Mouse (Mus musculus): ENCODE measurements around the gene Ndel1. TPM values are rescaled to one million over a fixed set of nuclear protein-coding genes. Genes with fewer than 3 reads are reported as not detected.

The Ndel1 gene
- total RNA-seq, 2 experiments from 2014 or later, result 26.3 to 54.4 TPM

DNA sequence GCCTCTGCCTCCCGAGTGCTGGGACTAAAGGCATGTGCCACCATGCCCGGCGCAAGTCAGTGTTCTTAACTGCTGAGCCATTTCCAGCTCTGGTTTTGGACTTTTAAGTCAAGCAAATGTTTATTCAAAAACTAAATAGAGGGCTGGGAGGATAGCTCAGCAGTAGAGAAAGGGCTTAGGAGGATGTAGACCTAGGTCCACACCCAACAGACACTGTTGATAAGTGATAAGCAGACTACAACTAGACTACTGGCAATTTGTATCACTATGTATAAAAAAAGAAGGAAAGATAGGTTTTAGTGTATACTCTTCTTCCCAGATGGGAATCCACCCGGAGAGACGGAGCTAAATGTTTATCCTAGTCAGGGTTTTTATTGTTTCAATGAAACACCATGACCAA, 24.6 kb upstream of the Ndel1 start:
- peak; percentile 56 for ATAC-seq (replicated peaks; ENCODE audit: low FRiP score, poor library complexity, severe bottlenecking)

- ATAC-seq (replicated peaks; ENCODE audit: low FRiP score, poor library complexity, severe bottlenecking), result no peak
Observed at GRCm38 (mm10) chr11:68893911-68894464, 22.3 kb upstream of the Ndel1 start.

GRCm38 (mm10) chr11:68892233-68892832, 20.7 kb upstream of the Ndel1 start:
- ATAC-seq (replicated peaks; ENCODE audit: low FRiP score, poor library complexity, severe bottlenecking), result no peak

DNA sequence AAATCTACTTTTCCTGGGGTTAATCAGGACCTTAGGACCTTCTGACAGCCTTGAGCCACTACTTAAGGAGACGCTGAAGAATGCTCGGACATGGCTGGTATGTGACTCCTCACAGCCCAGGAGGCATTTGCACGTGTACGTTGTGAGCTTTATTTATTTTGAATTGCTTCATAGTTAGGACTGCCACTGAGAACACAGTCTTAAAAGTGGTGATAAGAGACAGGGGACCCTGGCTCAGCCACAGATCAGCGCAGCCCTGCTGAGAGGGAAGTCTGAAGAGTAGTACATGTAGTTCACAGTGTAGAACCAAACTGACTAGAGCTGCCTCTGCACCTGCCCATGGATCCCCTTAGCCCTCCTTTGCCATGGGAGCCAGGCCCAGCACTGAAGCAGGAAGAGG, 20.2 kb upstream of the Ndel1 start:
- ATAC-seq (replicated peaks; ENCODE audit: low FRiP score, poor library complexity, severe bottlenecking), result no peak

- no peak for ATAC-seq (replicated peaks; ENCODE audit: low FRiP score, poor library complexity, severe bottlenecking)
Observed at GRCm38 (mm10) chr11:68890625-68891024, 19.0 kb upstream of the Ndel1 start.

- ATAC-seq (replicated peaks; ENCODE audit: low FRiP score, poor library complexity, severe bottlenecking), result no peak
Observed at GRCm38 (mm10) chr11:68888653-68889052, 17.0 kb upstream of the Ndel1 start.

- ATAC-seq (replicated peaks; ENCODE audit: low FRiP score, poor library complexity, severe bottlenecking), result no peak
Observed at GRCm38 (mm10) chr11:68888253-68888652, 16.6 kb upstream of the Ndel1 start, which contains the start of gene Rnf222. TSS of gene Rnf222 (plus strand) at chr11:68888553.

DNA sequence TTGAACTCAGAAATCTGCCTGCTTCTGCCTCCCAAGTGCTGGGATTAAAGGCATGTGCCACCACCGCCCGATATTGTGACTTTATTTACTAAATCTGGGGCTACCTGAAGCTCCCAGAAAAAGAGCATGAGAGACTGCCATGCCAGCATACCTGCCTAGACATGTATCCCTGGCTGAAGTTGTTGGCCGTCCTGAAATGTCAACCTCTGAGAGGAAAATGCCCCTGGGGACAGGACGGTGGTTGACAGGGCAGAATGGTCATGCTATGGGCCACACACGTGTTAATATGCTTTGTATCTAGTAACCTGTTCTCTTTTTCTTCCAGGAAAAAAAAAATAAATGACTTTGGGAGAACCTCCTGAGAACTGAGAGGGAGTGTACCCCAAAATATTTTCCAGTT, 14.4 kb upstream of the Ndel1 start:
- ATAC-seq (replicated peaks; ENCODE audit: low FRiP score, poor library complexity, severe bottlenecking), result no peak

- peak; percentile 93 for ATAC-seq (replicated peaks; ENCODE audit: low FRiP score, poor library complexity, severe bottlenecking)
Observed at GRCm38 (mm10) chr11:68884368-68884767, 12.7 kb upstream of the Ndel1 start.

- ATAC-seq (replicated peaks; ENCODE audit: low FRiP score, poor library complexity, severe bottlenecking), result no peak
Observed at GRCm38 (mm10) chr11:68883843-68884242, 12.2 kb upstream of the Ndel1 start.

- ATAC-seq (replicated peaks; ENCODE audit: low FRiP score, poor library complexity, severe bottlenecking), result no peak
Observed at GRCm38 (mm10) chr11:68882107-68882506, 10.4 kb upstream of the Ndel1 start.

DNA sequence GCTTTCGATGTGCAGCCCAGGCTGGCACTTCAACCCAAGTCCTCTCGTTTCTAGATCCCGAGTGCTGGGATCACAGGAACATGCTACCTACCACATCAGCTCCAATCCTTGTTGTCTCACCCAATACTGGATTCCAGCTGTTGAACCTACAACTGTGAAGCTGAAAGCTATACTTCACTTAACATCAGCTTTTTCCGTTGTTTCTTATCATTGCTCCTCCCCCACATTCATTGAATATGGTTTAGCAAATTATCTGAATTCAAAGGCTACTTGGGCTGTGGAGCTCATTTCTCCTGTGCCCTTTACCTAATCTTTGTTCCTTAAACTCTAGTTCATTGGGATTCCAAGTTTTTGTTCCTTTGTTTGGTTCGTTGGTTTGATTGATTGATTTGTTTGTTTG, 7.2 kb upstream of the Ndel1 start:
- ATAC-seq (replicated peaks; ENCODE audit: low FRiP score, poor library complexity, severe bottlenecking), result no peak

GRCm38 (mm10) chr11:68874841-68875240, 3.2 kb upstream of the Ndel1 start:
- peak; percentile 87 for ATAC-seq (replicated peaks; ENCODE audit: low FRiP score, poor library complexity, severe bottlenecking)

- no peak for ATAC-seq (replicated peaks; ENCODE audit: low FRiP score, poor library complexity, severe bottlenecking)
Observed at GRCm38 (mm10) chr11:68871277-68871676, 381 bp downstream of the Ndel1 start.

GRCm38 (mm10) chr11:68864544-68865189, 7.0 kb downstream of the Ndel1 start:
- ATAC-seq (replicated peaks; ENCODE audit: low FRiP score, poor library complexity, severe bottlenecking), result no peak

- ATAC-seq (replicated peaks; ENCODE audit: low FRiP score, poor library complexity, severe bottlenecking), result 0 out of 2 replicates have a peak, but pooled peaks have one; percentile 14
Observed at GRCm38 (mm10) chr11:68863631-68864091, 8.0 kb downstream of the Ndel1 start.

DNA sequence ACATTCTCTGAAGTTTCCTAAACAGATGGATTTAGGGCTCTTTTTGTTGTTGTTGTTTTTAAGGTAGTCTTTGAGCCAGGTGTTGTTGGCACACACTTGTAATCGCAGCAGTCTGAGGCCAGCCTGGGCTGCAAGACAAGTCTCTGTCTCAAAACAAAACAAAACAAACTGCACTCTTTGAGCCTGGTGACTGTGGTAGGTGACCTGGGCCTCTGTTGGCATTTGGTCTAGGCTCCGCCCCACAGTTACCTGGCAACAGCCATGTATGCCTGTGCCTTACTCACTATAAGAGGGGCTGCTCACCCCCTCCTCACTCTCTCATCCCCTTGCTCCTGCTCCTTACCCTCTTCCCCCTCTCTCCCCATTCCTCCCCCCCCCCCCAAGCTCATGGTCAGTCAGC, 9.4 kb downstream of the Ndel1 start:
- ATAC-seq (replicated peaks; ENCODE audit: low FRiP score, poor library complexity, severe bottlenecking), result no peak

DNA sequence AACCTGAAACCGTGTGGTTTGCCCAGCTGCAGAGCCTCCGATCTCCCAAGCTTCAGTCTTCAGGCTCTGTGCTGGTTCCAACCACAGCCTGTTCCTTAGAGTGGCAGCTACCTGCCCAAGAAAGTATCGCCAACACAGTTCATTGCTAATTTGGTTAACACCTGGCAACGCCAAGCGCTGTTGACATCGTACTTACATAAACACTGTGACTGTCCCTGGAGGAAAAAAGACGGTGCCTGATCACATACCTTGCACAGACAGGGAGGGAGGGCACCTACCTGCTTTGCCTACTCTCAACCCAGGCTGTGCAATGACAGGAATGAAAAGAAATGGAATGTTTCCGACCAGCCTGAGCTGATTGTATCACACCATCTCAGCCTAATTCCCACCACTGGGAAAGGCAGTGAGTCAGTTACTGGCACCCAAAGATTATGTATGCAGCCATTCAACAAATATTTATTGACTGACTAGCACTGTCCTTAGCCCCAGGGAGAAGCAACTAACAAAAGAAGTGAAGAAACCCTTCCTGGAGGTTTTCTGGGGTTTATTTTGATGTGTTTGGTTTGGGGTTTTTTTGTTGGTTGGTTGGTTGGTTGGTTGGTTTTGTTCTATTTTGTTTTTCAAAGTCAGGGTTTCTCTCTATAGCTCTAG, 11.6 kb downstream of the Ndel1 start:
- no peak for ATAC-seq (replicated peaks; ENCODE audit: low FRiP score, poor library complexity, severe bottlenecking)

- no peak for ATAC-seq (replicated peaks; ENCODE audit: low FRiP score, poor library complexity, severe bottlenecking)
Observed at GRCm38 (mm10) chr11:68857329-68857728, 14.3 kb downstream of the Ndel1 start.

DNA sequence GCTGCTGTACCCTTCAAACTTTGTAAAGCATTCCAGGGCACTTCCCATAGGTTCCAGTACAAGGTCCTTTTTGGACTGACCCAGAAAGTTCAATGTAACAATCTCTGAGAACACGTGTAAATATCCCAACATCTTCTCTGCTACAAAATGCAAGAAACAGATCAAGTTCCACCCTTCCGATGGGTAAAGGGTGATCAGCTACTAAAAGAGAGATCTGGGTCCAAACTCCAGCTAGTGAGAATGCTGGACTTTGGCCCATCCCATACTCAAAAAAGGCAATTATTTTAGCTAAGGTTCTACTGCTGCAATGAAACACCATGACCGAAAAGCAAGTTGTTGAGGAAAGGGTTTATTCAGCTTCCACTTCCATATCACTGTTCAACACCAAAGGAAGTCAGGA, 17.0 kb downstream of the Ndel1 start:
- ATAC-seq (replicated peaks; ENCODE audit: low FRiP score, poor library complexity, severe bottlenecking), result no peak
